Mouse (Mus musculus): ENCODE results near the gene Snapc2.

Snapc2 gene

DNA sequence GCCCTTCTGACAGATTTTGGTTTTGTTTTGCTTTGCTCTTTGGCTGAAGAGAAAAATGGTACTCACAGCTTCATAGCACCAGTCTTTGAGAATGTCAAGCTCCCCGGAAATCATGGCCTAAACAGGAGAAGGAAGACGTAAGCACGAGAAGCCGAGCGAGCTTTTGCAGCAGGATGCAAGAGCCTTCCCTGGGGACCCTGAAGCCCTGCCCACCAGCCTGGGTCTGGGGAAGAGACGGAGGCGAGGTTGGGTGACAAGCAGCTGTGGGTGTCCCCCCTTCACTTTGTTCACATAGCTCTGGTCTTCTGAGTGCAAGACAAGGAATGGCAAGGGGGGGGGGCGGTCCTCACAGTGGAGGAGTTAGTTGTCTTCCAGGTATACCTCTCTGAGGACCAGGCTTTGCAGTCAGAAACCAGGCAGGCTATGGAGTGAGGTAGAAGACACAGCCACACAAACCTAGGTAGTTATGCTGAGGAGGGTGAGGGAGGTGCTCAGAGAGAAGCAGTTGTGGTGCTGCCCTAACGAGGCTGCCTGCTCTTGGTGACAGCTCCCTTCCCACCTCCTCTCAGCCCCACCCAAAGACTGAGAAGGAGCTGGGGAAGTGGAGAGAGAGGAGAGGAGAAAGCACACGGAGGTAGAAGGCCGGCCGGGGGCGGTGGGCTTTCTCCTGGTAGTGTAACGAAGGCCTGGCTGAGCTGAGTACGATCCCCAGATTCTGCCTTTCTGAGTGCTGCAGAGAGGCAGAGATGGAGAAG is 12.5 kb downstream of the Snapc2 start:
- DNase-seq (ENCODE audit: low spot score): no peak

DNA sequence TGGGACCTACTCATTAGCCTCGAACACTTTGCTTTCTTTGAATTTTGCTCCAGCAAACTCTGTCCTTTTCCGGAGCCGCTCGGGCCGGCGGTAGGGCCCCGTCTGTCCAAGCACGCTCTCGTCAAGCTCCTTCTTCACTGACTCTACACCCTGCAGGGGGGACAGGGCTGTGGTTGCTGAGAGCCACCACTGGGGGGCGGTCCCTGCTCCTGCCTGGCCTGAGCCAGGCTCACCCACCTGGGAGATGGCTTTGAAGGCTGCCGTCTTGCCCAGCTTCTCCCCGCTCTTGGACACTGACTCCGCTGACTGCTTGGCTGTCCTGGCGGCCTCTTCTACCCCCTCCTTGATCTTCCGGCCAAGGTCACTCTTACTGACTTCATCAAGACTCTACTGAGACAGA is 14.7 kb downstream of the Snapc2 start:
- DNase-seq (ENCODE audit: low spot score): no peak

DNA sequence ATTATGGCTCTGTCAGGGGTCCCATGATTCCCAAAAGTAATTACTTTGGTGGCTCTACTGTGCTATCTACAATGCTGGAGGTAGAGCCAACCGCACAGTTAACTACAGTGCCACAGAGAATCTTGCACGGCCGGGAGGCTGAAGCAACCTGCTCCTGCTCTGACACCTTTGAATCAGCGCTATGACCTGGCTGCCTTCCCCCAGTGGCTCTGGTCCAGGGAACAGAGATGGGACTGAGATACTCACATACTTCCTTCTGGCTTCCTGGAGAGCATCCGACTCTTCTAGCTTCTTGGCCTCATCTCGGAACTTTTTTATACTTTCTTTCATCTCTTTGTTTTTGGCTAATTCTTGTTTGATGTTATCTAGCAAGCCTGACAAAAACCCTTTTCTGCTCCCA is 16.7 kb downstream of the Snapc2 start:
- DNase-seq (ENCODE audit: low spot score): no peak

DNA sequence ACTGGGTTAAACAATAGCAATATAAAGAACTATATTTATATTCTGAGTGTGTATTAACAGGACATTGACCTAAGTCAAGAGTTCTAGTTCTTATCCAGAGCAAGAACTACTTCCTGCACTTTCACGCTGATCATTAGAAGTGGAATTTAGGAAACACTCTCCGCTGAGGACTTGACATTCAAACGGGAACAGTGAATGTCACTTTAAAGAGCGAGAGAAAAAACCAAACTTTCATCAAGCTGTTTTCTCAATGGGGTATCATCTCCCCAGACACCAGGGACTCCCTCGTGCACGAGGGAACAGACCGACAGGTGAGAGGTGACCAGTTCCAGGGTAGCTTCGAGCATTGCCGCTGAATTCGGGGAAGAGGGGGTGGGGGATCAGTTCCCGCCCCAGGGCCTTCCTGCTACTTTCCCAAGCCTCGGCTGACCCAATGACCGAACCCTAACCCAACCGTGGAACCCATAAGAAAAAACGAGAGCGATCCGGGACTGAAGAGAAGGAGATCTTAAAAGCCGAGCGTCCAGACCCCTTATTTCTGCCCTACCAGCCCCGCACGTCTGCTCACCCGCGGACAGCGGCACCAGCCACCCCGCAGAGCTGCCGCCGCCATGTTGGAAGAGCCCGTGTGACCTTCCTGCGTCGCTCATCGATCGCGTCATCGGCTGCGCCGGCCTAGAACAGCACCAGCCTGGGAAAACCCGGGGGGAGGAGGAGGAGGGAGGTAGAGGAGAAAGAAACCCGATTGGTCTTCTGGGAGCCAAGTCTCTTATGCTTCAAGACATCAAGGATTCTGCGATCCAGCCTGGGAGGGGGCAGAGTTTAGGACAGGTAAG is 22.6 kb downstream of the Snapc2 start, which contains the start of gene Timm44:
Gene Timm44, minus strand, starts transcription at position 639 of the 836 bp plus-strand sequence.
- peak; percentile 91 for DNase-seq (ENCODE audit: low spot score)

DNA sequence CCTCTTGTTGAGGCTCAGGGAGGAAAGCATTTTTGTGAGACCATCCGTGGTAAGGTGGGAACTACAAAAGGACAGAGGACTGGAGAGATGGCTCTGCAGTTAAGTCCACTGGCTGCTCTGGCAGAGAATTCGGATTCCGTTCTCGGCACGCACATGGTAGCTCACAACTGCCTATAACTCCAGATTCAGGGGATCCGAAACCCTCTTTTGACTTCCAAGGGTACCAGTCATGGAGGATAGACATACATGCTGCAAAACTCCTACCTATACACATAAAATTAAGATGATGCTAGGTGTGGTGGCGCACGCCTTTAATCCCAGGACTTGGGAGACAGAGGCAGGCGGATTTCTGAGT is 23.2 kb downstream of the Snapc2 start:
- no peak for DNase-seq (ENCODE audit: low spot score)

DNA sequence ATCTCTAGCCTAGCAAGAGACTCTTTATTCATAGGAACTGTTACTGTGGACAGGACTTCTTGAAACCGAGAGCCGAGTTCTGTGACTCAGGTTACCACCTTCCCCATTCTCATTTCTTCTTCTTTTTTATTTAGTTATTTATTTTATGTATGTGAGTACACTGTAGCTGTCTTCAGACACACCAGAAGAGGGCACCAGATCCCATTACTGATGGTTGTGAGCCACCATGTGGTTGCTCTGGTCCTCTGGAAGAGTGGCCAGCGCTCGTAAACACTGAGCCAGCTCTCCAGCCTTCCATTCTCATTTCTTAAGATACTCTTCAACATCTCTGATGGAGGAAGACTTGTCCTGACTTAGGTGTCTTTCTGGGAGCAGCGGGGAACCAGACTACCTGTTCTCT is 39.9 kb downstream of the Snapc2 start:
- no peak for DNase-seq (ENCODE audit: low spot score)

DNA sequence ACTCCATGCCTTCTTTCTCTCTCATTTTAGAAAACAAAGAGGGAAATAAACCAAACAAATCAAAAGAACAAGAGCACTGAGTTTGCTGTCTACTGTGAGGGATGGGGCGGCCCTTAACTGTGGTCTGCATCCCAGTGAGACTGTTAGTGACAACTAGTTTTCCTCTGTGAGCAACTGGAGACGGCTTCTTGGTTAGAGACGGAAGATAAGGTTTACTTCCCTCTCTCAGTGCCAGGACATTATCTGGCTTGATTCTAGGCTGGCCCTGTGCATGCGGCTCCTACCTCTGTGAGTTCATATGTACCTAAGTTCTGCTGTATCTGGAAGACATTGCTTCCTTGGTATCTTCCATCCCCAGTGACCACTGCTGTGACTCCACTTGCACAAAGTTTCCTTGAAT is 44.9 kb downstream of the Snapc2 start:
- no peak for DNase-seq (ENCODE audit: low spot score)

DNA sequence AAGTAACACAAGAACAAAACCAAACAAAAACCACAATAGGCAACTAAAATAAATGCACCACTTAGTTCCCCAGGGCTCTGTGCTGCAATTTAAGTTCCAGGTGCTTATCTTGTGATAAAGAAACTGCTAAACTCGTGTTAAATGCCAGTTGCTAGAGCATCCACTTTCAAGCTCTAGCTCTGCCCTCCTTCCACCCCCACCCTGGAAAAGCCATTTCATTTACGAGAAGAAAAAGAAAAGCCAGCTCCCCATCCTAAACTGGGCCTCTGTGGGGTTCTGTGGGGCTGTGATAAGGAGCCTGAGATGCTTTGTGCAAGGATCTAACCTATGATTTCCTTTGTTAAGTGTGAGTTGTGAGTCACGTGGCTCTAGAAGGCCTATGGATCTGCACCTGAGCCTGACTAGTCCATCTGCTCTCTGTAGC is 51.3 kb downstream of the Snapc2 start:
- DNase-seq (ENCODE audit: low spot score): no peak
